Mouse (Mus musculus): Measurements from ENCODE around the gene Rnf43. TPM values are rescaled to one million over a fixed set of nuclear protein-coding genes. Genes with fewer than 3 reads are reported as not detected.

Gene Rnf43
- polyA plus RNA-seq (2021; fragmentation: Nextera tagmentation), result 0.97 and 1.3 TPM in 2 replicates
- long read RNA-seq, experiment 1, full-length matches to known transcripts, result 3 of 3 reads
- long read RNA-seq, experiment 1, partial matches to known transcripts, result 0 of 3 reads
- long read RNA-seq, experiment 1, other reads (novel, unspliced or antisense), result 0 of 3 reads
- long read RNA-seq, experiment 2, partial matches to known transcripts, result 1 of 2 reads
- long read RNA-seq, experiment 2, other reads (novel, unspliced or antisense), result 1 of 2 reads

GRCm38 (mm10) chr11:87662407-87662806, at the start of gene Rnf43:
Rnf43 (plus strand) TSS chr11:87662722.

GRCm38 (mm10) chr11:87616790-87617474, 45.6 kb upstream of the Rnf43 start, which contains the start of gene Hsf5:
Hsf5 (plus strand) TSS chr11:87617164.

GRCm38 (mm10) chr11:87737175-87737740, 74.7 kb downstream of the Rnf43 start, which contains the start of gene Supt4a:
Supt4a (plus strand) TSS chr11:87737552.

GRCm38 (mm10) chr11:87760301-87761081, 98.0 kb downstream of the Rnf43 start, which contains the start of gene Tspoap1:
Tspoap1 (plus strand) TSS chr11:87760541.

Other genes with a start within 250 kb of the Rnf43 start
- not detected in 2 replicates for gene Gm11492, start 96.1 kb upstream of the Rnf43 start, polyA plus RNA-seq (2021; fragmentation: Nextera tagmentation)
- gene Sept4, start 93.8 kb upstream of the Rnf43 start, polyA plus RNA-seq (2021; fragmentation: Nextera tagmentation), result 184 and 248 TPM in 2 replicates
- gene Mtmr4, start 70.6 kb upstream of the Rnf43 start, polyA plus RNA-seq (2021; fragmentation: Nextera tagmentation), result 10.5 and 14.5 TPM in 2 replicates
- gene Hsf5, start 45.6 kb upstream of the Rnf43 start, polyA plus RNA-seq (2021; fragmentation: Nextera tagmentation), result 0.16 and 0.33 TPM in 2 replicates
- 208 and 260 TPM in 2 replicates for gene Supt4a, start 74.8 kb downstream of the Rnf43 start, polyA plus RNA-seq (2021; fragmentation: Nextera tagmentation)
- gene Tspoap1, start 97.8 kb downstream of the Rnf43 start, polyA plus RNA-seq (2021; fragmentation: Nextera tagmentation), result 10.3 and 12.0 TPM in 2 replicates
- 0.09 TPM in 1 of 2 replicates, not detected in the other for gene Mpo, start 130.9 kb downstream of the Rnf43 start, polyA plus RNA-seq (2021; fragmentation: Nextera tagmentation)
- gene Lpo, start 165.6 kb downstream of the Rnf43 start, polyA plus RNA-seq (2021; fragmentation: Nextera tagmentation), result 0.29 and 0.46 TPM in 2 replicates
- gene Mks1, start 190.5 kb downstream of the Rnf43 start, polyA plus RNA-seq (2021; fragmentation: Nextera tagmentation), result 2.2 and 2.5 TPM in 2 replicates
- 0.31 and 0.44 TPM in 2 replicates for gene Epx, start 212.8 kb downstream of the Rnf43 start, polyA plus RNA-seq (2021; fragmentation: Nextera tagmentation)
- not detected in 2 replicates for gene Olfr462, start 229.5 kb downstream of the Rnf43 start, polyA plus RNA-seq (2021; fragmentation: Nextera tagmentation)
- gene Olfr463, start 234.7 kb downstream of the Rnf43 start, polyA plus RNA-seq (2021; fragmentation: Nextera tagmentation), result not detected in 2 replicates